Mouse (Mus musculus) spleen, adult 2 months (tissue): Measurements from ENCODE around the gene Pdik1l. TPM values are rescaled to one million over a fixed set of nuclear protein-coding genes. Genes with fewer than 3 reads are reported as not detected.

Experiments
- DNase-seq, 2 experiments: peaks; one replicate each; pipeline versions ENCODE4 v3.0.0 to v3.0.0-alpha.2; 2012 to 2021; ENCODE audit warnings: low spot score in 2 of 2, low read depth in 1 of 2
- H3K27ac ChIP-seq: fragments of 200-500 bp; 2 replicates; pipeline ENCODE4 v1.5.1; 2012; ENCODE audit warnings: low read length, inconsistent platforms; ENCODE audit not compliant: insufficient read depth
- H3K27me3 ChIP-seq: fragments of 200-500 bp; 2 replicates; pipeline ENCODE4 v1.6.1; 2012; ENCODE audit warnings: mild to moderate bottlenecking, moderate library complexity, low read length, inconsistent platforms; ENCODE audit not compliant: control insufficient read depth, insufficient read depth
- H3K36me3 ChIP-seq: fragments of 200-500 bp; 2 replicates; pipeline ENCODE4 v1.6.1; 2012; ENCODE audit warnings: mild to moderate bottlenecking, low read length, inconsistent platforms; ENCODE audit not compliant: control insufficient read depth, insufficient read depth
- H3K4me1 ChIP-seq: fragments of 200-500 bp; 2 replicates; pipeline ENCODE4 v1.6.1; 2011; ENCODE audit warnings: inconsistent platforms; ENCODE audit not compliant: control insufficient read depth, insufficient read depth, insufficient read length
- H3K4me3 ChIP-seq: fragments of 200-500 bp; 2 replicates; pipeline ENCODE4 v1.5.1; 2011; ENCODE audit warnings: mild to moderate bottlenecking, inconsistent platforms; ENCODE audit not compliant: insufficient read depth, insufficient read length; ENCODE audit errors: extremely low read depth
- CTCF ChIP-seq: fragments of 200-500 bp; IDR thresholded peaks from 2 replicates; pipeline ENCODE4 v1.5.1; 2011; ENCODE audit warnings: mild to moderate bottlenecking, inconsistent platforms; ENCODE audit not compliant: insufficient read depth, insufficient read length, insufficient replicate concordance; ENCODE audit errors: extremely low read depth
- POLR2A ChIP-seq: fragments of 200-500 bp; IDR thresholded peaks from 2 replicates; pipeline ENCODE4 v1.6.1; 2011; ENCODE audit warnings: low read depth, low read length, inconsistent platforms
- WGBS: fragments of 180-500 bp; shearing (Covaris S2); methylation state at CpG from one replicate; pipeline ENCODE4 v1.1.7; 2018; 5-methylcytosine and 5-hydroxymethylcytosine counted together
- polyA plus RNA-seq: library from polyadenylated mRNA; depleted of rRNA; stranded (reverse); fragments of >200 nt; gene quantifications from 2 replicates; pipeline ENCODE4 v1.2.3, GENCODE M21; 2012; rRNA removed

The Pdik1l gene
- polyA plus RNA-seq, 1 experiment, result 3.6 TPM

DNA sequence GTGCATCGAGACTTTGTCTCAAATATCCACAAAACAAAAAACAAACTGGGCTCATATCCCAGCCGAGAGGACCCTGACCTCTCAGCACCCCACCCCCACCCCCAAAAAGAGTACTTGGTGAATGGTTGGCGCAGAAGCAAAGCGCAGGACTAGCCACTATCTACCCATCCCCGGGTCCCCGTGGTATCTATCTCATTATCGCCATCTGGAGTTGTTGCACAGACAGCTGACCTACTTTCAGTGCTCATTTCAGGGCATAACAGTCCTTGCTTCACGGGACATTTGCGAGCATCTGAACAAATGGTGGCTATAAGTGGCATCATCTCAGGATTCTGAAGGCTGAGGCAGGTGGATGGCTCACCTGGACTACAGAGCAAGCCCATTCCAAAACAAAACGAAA, 49.0 kb downstream of the Pdik1l start:
- no peaks in the 10 kb centered on the region for H3K4me1 ChIP-seq
- no peak overlapping the region for H3K4me3 ChIP-seq
- no peak overlapping the region for H3K27ac ChIP-seq
- WGBS, result 22% methylated on average over 10 of the region's 10 CpGs
- no peaks in the 10 kb centered on the region for H3K27me3 ChIP-seq
- DNase-seq, result no peak
- TF ChIP-seq CTCF (no peak), POLR2A (no peak)
- H3K36me3 ChIP-seq, result no peaks in the 10 kb centered on the region

DNA sequence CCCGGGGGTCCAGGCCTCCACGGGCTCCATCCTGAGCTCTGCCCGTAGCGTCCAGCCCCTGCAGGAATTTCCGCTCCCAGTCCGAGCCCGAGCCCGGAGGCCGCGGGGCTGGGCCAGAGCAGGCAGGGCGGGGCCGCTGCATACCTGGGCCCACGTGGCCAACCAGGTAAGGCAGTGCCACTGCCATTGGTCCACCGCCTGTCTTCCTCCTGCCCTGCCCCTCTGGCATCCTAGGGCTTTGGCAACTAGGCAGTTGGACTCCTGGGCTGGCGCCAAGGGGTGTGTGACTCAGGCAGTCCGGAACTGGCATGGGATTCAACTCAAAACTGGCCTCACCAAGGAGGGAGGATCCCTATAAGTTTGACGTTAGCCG, 49.4 kb downstream of the Pdik1l start, which contains the start of gene Cnksr1:
Gene Cnksr1 (minus strand): TSS at position 121 of the 373 bp plus-strand sequence.
- no peaks in the 10 kb centered on the region for H3K27me3 ChIP-seq
- H3K27ac ChIP-seq, result no peak within 1 kb of the TSS

DNA sequence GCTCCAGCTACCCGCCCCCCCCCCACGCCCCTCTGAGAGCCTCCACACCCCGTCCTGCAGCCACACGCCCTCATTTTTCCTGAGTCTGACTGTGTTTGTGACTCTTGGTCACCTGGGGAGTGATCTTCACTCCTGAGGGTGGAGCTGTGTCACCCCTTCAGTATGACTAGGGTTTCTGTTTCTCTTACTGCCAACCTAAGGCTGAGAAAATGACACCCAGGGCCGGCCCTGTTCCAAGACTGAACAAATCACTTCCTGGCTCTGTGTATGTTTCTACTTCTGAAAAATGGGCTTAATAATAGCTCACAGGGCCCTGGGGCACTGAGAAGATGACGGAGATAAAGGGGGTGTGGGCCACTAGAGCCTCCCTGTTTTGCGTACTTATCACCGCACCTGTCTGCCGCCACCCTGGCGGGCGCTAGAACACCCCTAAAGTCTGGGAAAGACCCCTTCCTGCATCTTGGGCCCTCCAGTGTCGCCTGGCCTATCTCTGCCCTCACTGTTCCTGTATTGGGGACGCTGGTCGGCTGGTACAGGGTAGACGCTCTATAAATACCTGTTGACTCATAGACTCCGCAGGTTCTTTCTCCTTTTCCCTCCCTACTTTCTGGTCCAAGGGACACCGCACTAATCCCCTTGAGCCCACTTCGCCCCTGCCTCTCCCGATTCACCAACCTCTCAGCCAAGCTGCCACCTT, 50.0 kb downstream of the Pdik1l start:
- no peaks in the 10 kb centered on the region for H3K36me3 ChIP-seq
- H3K27me3 ChIP-seq, result no peaks in the 10 kb centered on the region
- no peak overlapping the region for H3K4me3 ChIP-seq
- no peak overlapping the region for H3K27ac ChIP-seq
- TF ChIP-seq POLR2A (no peak), CTCF (no peak)
- no peak for DNase-seq
- WGBS, result 71% methylated on average over 19 of the region's 19 CpGs
- no peaks in the 10 kb centered on the region for H3K4me1 ChIP-seq

More for the DNA sequence above, 49.4 kb downstream of the Pdik1l start, which contains the start of gene Cnksr1:
- H3K36me3 ChIP-seq, result no peaks in the 10 kb centered on the region
- DNase-seq, result no peak
- no peak for TF ChIP-seq CTCF
- TF ChIP-seq POLR2A, result no peak
- WGBS, result 26% methylated on average over 18 of the region's 18 CpGs
- H3K4me3 ChIP-seq, result no peak within 1 kb of the TSS
- H3K4me1 ChIP-seq, result no peaks in the 10 kb centered on the region

DNA sequence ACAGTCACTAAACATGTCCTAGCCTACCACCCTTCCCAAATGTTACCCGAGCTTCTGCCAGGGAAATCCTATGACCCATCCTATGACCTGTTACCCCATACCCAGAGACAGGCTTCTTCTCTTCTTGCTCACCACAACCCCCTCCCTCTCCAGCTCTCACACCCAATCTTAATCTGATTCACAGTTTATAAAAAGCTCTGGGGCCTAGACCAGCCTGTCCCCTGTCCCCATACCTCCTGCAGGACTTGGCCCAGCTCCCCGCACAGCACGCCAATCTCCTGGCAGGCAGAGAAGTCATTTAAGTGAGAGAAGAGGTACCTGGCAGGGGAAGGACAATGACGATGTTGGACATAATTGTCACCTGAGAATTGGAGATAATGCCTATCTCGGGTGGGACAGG, 52.8 kb downstream of the Pdik1l start:
- TF ChIP-seq POLR2A, result no peak
- TF ChIP-seq CTCF, result no peak
- no peak for DNase-seq
- no peaks in the 10 kb centered on the region for H3K4me1 ChIP-seq
- H3K4me3 ChIP-seq, result no peak overlapping the region
- WGBS, result 76% methylated on average over 5 of the region's 5 CpGs
- no peak overlapping the region for H3K27ac ChIP-seq
- H3K36me3 ChIP-seq, result no peaks in the 10 kb centered on the region
- no peaks in the 10 kb centered on the region for H3K27me3 ChIP-seq

DNA sequence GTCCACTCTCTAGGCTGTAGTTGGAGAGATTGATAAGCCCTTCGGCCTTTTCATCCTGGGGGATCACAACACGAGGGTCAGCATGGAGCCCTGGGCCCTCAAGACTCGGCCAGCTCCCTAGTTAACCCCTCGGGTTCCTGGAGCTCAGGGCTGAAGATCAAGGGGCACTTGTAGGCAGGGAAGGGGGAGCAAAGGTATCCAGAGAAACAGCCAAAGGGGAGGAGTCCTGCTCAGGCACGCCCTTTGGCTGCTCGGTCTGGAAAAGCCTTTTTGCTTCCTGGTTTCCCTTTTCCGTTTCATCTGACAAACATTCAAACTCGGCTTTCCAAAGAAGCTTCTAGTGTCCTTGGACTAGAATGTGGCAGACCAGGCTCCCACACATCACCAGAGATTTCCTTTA, 57.3 kb downstream of the Pdik1l start:
- DNase-seq, result no peak
- H3K36me3 ChIP-seq, result no peaks in the 10 kb centered on the region
- no peak overlapping the region for H3K4me3 ChIP-seq
- no peaks in the 10 kb centered on the region for H3K27me3 ChIP-seq
- no peaks in the 10 kb centered on the region for H3K4me1 ChIP-seq
- 64% methylated on average over 8 of the region's 8 CpGs for WGBS
- TF ChIP-seq CTCF, result no peak
- no peak for TF ChIP-seq POLR2A
- H3K27ac ChIP-seq, result no peak overlapping the region

DNA sequence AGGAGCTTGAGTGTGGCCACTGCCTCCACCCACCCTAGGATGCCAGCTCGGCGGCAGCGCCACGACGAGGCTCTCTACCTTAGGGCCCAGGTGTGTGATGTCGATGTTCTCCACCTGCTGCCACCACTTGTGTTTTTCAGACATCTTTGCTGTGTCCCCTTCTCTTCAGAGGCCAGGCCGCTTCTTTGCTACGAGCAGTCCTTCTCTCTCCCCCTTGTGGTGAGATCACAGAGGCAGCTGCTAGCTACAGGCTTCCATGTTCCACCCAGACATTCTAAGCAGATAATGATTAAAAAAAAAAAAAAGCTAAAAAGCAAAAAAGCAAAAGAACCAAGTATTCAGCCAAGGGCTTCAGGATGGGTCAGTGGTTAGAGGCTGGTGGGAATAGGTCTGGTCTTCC, 60.5 kb downstream of the Pdik1l start, which contains the start of gene Catsper4:
Gene Catsper4 (minus strand): TSS at position 190 of the 400 bp plus-strand sequence.
- Histone ChIP-seq H3K27ac (no peak within 1 kb of the TSS), H3K4me1 (no peaks in the 10 kb centered on the region), H3K36me3 (no peaks in the 10 kb centered on the region), H3K4me3 (no peak within 1 kb of the TSS), H3K27me3 (no peaks in the 10 kb centered on the region)
- TF ChIP-seq CTCF (no peak), POLR2A (no peak)
- no peak for DNase-seq
- WGBS, result 83% methylated on average over 8 of the region's 8 CpGs

Other genes with a start within 250 kb of the Pdik1l start
- gene Zfp683, start 234.1 kb downstream of the Pdik1l start, polyA plus RNA-seq, result 3.6 and 3.8 TPM in 2 replicates
- 4.3 and 5.3 TPM in 2 replicates for gene Crybg2, start 227.1 kb downstream of the Pdik1l start, polyA plus RNA-seq
- gene Cd52, start 192.8 kb downstream of the Pdik1l start, polyA plus RNA-seq, result 400 and 461 TPM in 2 replicates
- gene Ubxn11, start 185.3 kb downstream of the Pdik1l start, polyA plus RNA-seq, result 33.7 and 43.0 TPM in 2 replicates
- 1,465 and 2,211 TPM in 2 replicates for gene Sh3bgrl3, start 159.1 kb downstream of the Pdik1l start, polyA plus RNA-seq
- 15.2 and 20.8 TPM in 2 replicates for gene Cep85, start 100.8 kb downstream of the Pdik1l start, polyA plus RNA-seq
- gene Gm7534, start 84.9 kb downstream of the Pdik1l start, polyA plus RNA-seq, result not detected in 2 replicates
- not detected in 2 replicates for gene Catsper4, start 60.5 kb downstream of the Pdik1l start, polyA plus RNA-seq
- 0.26 TPM in 2 replicates for gene Cnksr1, start 49.5 kb downstream of the Pdik1l start, polyA plus RNA-seq
- gene E130218I03Rik, start 44.2 kb downstream of the Pdik1l start, polyA plus RNA-seq, result not detected in 2 replicates
- gene Zfp593, start 42.3 kb downstream of the Pdik1l start, polyA plus RNA-seq, result 7.4 and 11.5 TPM in 2 replicates
- gene Gm30191, start 41.0 kb downstream of the Pdik1l start, polyA plus RNA-seq, result not detected in 2 replicates
- 6.9 and 10.2 TPM in 2 replicates for gene Grrp1, start 33.8 kb downstream of the Pdik1l start, polyA plus RNA-seq
- gene Trim63, start 27.2 kb upstream of the Pdik1l start, polyA plus RNA-seq, result 0.12 and 0.32 TPM in 2 replicates
- 1.5 and 4.0 TPM in 2 replicates for gene Slc30a2, start 55.3 kb upstream of the Pdik1l start, polyA plus RNA-seq
- 7.2 and 8.5 TPM in 2 replicates for gene Extl1, start 96.0 kb upstream of the Pdik1l start, polyA plus RNA-seq
- 3.8 and 4.9 TPM in 2 replicates for gene Pafah2, start 108.4 kb upstream of the Pdik1l start, polyA plus RNA-seq
- gene Stmn1, start 180.4 kb upstream of the Pdik1l start, polyA plus RNA-seq, result 13.8 and 17.1 TPM in 2 replicates
- gene Paqr7, start 208.8 kb upstream of the Pdik1l start, polyA plus RNA-seq, result 29.4 and 36.2 TPM in 2 replicates
- 0.39 and 0.80 TPM in 2 replicates for gene Aunip, start 223.1 kb upstream of the Pdik1l start, polyA plus RNA-seq
- gene Mtfr1l, start 247.5 kb upstream of the Pdik1l start, polyA plus RNA-seq, result 37.4 and 55.2 TPM in 2 replicates